Mouse (Mus musculus) left cerebral cortex, postnatal 25 days (tissue): ENCODE data around the gene Abca8a. TPM values are rescaled to one million over a fixed set of nuclear protein-coding genes. Genes with fewer than 3 reads are reported as not detected.

Experiments
- DNase-seq, 2 experiments: peaks; one replicate each; pipeline ENCODE4 v3.0.0; 2022; ENCODE audit warnings: low spot score in 2 of 2, mixed read lengths in 1 of 2
- intact Hi-C: fragments of 180-260 bp; cut with DNase I; formaldehyde crosslinking; loops from one replicate; pipeline ENCODE4 v1.15.1; 2025
- total RNA-seq, 2 experiments: library from RNA; stranded (reverse); gene quantifications; 2 replicates each; pipeline ENCODE4 v1.2.3; 2021

The Abca8a gene
- 1 to 10 TPM; 3.3 to 4.1 TPM for total RNA-seq

- peak in 1 of 2 experiments; percentile 9 for DNase-seq
- intact Hi-C loops: no loop called here
Observed at GRCm38 (mm10) chr11:110095858-110096257, at the start of gene Abca8a. Abca8a (minus strand) TSS chr11:110095978.

DNA sequence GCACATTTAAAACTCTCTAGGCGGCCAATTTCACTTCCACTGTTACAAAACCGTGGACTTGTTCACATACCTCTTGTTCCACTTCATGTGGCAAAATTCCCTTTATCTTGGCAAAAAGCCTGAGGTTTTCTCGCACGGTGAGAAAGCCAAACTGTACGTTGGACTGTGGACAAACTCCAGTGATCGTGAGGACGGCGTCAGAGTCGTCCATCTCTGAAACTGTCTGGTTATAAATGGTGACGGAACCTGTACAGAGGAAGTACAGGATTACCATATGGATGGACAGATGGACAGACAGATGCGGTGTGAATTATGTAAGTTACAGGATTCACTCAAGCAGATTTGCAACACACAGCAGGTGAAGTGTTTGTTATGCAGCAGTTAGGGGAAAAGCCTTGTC, 49.6 kb upstream of the Abca8a start:
- intact Hi-C loops: no loop called here

DNA sequence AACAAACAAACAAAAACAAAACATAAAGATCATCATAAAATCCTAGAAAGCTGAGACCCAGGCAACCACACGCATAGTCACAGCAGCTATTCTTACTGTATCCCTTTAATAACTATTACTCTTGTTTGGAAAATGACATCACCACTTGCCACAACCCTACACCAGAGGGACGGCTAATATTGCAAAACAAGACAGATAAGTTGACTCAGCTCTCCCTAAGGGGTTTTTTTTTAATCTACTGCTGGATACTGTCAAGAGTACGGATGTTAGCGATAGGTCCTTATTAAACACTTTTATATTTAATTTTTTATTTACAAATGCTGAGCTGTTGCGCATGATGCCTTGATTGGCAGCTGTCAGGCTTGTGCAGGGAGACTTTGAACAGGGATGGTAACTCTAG, 35.0 kb upstream of the Abca8a start:
- DNase-seq: no peak
- intact Hi-C loops: no loop called here

More for the DNA sequence above, 49.6 kb upstream of the Abca8a start:
- no peak for DNase-seq

DNA sequence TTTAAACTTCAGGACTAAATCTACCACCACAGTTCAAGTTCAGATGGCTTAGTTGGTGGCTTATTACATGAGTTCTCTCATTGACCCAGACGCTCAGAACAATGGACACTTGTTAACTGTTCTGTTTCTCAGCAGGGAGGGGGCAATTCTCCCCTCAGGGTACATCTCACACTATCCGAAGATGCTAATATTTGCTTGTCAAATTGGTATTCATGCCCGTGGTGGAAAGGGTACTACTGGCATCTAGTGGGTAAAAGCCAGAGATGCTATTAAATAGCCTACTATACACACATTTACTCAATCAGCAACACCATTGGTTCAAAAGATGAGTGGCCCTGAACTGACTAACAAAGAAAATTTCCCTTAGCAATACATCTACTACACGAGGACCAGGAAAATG, 15.4 kb upstream of the Abca8a start:
- DNase-seq: peak in 1 of 2 experiments; percentile 3
- intact Hi-C loops: loop anchor here (5.0 kb wide), 2 partner anchors 219 to 239 kb away; no protein-coding TSS in a partner anchor

GRCm38 (mm10) chr11:110101437-110101836, 5.7 kb upstream of the Abca8a start:
- intact Hi-C loops: no loop called here

GRCm38 (mm10) chr11:110098901-110099300, 3.1 kb upstream of the Abca8a start:
- DNase-seq: no peak

More at GRCm38 (mm10) chr11:110101437-110101836, 5.7 kb upstream of the Abca8a start:
- no peak for DNase-seq

DNA sequence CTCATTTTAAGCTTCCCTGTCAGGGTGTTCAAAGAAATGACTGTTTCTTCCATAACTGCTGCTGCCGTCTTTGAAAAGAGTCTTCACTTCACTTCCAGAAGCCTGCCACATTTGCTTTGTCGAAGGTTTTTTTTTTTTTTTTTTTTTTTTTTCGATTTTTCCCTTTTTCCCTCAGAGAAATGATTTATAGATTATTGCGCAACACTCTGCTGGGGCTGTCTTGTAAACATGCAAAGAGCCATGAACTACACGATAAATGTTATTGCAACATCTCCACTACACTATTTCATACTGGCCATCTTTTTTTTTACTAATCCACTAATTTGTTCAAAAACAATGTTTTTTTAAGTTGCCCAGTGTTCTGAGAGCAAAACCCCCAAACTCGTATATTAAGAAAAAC, 1.7 kb upstream of the Abca8a start:
- intact Hi-C loops: no loop called here
- no peak for DNase-seq

More at GRCm38 (mm10) chr11:110098901-110099300, 3.1 kb upstream of the Abca8a start:
- intact Hi-C loops: no loop called here

- DNase-seq: no peak
- intact Hi-C loops: no loop called here
Observed at GRCm38 (mm10) chr11:110094846-110095380, 865 bp downstream of the Abca8a start.

DNA sequence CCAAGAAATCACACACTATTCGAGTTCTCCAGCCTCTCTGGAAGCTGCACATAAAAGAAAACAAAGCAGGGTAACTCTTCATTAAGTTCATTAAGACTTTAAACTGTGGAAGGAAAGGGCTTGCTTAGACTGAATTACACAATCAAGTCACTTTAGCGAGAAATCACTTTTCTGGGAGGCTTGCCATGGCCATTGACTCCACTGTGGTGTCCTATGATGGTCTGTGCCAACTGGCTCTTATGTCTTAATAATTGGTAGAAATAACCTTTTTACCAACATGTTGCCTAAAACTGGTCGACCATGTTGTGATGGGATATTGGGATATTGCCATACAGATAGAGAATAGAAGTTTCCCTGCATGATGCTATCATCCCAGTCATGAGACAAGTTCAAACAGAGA, 1.5 kb downstream of the Abca8a start:
- intact Hi-C loops: no loop called here

GRCm38 (mm10) chr11:110091328-110091727, 4.5 kb downstream of the Abca8a start:
- intact Hi-C loops: no loop called here
- no peak for DNase-seq

More for the DNA sequence above, 1.5 kb downstream of the Abca8a start:
- DNase-seq: no peak

DNA sequence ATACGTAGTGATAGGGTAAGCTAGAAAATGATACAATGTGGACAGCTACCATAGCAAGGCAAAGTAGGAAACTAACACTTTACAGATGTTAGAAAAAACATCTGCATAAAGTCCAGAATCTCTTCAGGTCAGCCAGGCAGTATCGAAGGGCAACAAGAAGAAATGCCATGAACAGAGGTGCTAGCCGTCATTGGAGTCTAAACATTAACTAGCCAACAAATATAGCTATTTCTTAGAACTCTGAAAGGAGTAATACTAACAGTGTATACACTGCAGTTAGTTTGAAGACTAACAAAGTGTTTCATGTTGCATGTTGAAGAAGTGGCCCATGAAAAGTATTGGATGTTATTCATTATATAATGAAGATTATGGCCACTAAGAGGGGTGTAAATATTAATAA, 23.6 kb downstream of the Abca8a start:
- no peak for DNase-seq
- intact Hi-C loops: no loop called here

DNA sequence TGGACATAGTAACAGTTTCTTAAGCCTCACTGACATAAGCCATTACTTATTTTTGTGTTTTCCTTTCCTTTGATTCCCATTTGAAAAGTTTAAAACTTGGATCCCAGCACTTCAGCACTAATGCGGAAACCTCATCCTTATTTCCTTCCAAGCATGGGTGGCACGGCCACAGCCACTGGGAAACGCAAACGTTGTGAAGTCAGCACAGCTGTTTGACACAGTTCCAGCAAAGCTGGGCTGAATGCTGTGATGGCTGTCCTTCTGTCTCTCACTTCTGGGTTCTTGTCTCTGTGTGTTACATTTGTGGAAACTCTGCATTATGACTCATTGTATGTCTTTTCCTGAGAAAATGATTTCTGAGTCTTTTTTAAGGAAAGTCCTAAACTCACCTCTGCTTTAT, 34.7 kb downstream of the Abca8a start:
- DNase-seq: peak in 1 of 2 experiments; percentile 7
- intact Hi-C loops: no loop called here

DNA sequence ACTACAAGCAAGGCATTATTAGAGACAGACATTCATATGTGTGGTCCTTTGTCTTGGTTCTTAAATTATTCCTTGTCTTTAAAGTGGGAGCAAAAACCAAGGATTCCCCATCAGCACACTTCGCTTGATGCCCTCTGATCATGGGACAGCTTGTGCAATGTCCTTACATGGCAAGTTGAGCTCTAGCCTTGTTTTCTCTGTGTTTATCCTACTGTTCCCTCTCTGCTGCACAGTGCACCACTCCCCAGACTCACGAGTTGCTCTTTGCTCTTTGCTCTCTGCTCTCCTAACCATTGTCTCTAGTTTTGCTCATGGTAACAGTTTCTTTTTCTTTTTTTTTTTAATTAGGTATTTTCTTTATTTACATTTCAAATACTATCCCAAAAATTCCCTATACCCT, 35.7 kb downstream of the Abca8a start:
- DNase-seq: no peak
- intact Hi-C loops: no loop called here

DNA sequence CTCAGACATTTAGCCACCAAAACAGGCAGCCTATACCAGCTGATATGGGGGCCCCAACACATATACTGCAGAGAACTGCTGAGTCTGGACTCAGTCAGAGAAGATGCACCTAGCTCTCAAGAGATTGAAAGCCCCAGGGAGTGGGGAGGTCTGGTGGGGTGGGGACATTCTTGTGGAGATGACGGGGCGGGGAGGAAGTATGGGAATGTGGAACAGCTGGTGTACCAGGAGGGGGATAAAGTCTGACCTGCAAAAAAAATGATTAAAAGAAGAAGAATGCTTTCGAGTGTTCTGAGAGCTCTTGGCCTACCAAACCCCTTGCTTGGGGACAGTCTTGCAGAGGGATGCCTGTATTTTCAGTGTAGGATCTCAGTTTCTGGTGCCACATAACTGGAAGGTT, 42.1 kb downstream of the Abca8a start:
- intact Hi-C loops: no loop called here
- DNase-seq: no peak

GRCm38 (mm10) chr11:110037795-110038194, 58.0 kb downstream of the Abca8a start:
- intact Hi-C loops: no loop called here
- DNase-seq: no peak

DNA sequence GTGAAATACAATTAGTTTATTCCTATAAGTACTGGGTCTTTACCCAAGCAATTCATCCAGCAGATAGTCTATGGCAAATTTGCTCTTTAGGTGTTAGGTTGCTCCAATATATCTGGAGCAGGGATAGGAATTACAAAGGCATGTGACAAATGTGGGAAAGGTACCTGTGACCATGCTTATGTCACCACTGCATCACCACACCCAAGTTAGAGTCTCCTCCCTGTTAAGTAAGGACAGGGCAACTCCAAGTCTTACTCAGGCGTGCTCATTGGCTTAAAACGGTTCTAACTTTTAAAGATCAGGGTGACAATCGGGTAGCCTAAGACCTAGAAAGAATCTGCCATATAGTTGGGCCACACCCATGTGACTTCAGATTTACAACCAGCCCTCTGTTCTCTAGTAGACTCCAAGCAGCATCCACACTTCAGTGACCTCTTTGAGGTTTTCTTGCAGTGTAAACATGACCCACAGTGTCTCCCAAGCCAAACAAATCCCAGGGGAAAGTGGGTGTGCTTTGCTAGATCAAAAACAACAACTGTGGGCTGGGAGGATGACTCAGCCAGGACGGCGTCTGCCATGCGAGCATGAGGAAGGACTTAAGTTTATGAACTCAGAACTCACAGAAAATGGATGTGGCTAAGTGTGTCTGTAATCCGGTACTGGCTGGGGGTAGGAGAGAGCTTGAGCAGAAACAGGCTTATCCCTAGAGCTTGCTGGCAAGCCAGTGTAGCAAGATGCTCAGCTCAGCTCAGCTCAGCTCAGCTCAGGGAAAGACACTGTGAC, 66.7 kb downstream of the Abca8a start:
- intact Hi-C loops: no loop called here
- no peak for DNase-seq

DNA sequence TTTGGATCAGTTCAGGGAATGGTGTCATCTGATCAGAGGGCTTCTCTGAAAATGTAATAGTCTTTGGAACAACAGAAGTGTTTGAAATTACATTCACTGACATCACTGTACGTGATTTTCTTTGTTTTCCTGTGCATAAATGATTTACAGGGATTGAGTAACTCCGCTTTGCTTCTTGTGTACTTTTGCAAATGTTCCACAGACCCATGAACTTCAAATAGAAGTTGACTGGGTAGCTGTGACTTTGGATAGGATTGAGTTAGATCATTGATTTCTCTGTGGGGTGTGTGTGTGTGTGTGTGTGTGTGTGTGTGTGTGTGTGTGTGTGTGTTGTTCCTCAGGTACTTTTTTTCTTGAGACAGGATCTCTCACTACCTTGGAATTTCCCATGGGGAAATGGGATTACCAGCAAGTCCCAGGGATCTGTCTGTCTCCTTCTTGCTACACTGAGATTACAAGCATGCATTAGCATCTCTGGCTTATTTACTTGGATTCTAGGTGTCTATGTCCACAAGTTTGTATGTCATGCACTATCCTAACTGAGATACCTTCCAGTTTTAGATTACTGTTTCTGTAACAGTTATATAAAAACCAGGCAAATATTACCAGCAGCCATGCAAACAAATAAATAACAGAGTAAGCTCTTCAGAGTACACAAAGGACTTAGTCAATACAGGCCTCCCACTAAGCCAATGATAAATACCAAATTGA, 84.8 kb downstream of the Abca8a start:
- no peak for DNase-seq
- intact Hi-C loops: no loop called here

- intact Hi-C loops: no loop called here
- peak; percentile 87 to 95 for DNase-seq
Observed at GRCm38 (mm10) chr11:109995624-109996023, 100.2 kb downstream of the Abca8a start, which contains the start of gene Abca8b. Abca8b (minus strand) TSS chr11:109995845.

DNA sequence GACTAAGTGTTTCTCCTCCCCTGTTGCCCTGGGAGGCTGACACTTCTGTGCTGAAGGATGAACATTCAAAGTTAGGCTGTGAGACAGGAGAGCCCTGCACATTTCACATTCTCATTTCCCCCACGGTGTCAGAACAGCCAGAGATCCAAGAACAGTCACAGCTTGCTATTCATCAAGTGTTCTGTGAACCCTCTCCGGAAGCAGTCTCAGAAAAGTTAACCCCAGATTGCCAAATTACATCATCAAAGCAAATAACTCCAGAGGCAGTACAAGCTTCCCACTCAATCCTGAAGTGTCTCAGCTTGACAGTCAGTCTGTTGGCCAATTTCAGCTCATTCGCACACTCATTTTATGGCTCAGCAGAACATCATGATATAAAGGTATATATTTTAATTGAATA, 100.8 kb downstream of the Abca8a start:
- intact Hi-C loops: no loop called here
- DNase-seq: peak; percentile 50 to 73

DNA sequence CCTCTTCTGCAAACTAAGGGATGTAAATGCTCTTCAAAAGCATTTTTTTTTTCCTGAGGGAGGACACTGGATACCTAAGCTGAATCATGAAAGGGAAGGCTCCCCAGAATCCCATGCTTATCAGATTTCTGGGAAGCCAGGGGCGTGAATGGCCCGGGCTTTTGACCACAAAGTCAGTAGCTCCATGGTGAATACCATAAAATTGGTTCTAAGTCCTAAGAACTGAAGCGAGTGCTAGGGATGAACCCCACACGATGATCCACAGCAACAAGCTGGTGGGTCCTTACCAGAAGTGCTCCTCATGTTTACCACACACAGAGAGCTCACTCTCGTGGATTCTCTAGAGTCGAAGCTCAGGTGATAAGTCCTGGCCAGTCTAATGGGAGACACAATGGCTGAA, 101.8 kb downstream of the Abca8a start:
- intact Hi-C loops: loop anchor here (5.0 kb wide), 1 partner anchor 148 kb away; no protein-coding TSS in a partner anchor
- DNase-seq: no peak
